Mouse (Mus musculus): ENCODE measurements around the gene Sh3bp5l. TPM values are rescaled to one million over a fixed set of nuclear protein-coding genes. Genes with fewer than 3 reads are reported as not detected.
"Not testable (repeated sequence)": the region's sequence is repeated elsewhere in the genome, so short reads cannot be mapped to it uniquely, and the experiment has no call there.

The Sh3bp5l gene
- polyA plus RNA-seq, 1 experiment from 2014 or later: 33.7 TPM

DNA sequence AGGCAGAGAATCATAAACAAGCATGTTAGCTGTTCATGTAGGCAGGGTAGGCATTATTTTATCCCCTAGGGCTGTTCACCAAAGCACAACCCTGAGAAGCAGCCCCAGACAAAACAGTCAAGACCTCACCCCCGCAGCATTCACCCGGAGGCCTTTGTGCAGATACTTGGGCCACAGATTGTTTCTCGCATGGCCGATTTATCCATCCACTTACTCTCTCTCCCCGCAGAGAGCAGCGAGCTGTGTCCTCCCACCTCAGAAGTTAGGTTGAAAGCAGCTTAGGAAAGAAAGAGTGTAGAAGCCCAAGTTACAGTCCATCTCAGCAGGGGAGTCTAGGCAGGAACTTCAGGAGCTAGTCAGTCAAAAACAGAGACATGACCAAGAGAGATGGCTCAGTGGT is 33.1 kb upstream of the Sh3bp5l start:
- H3K27ac ChIP-seq (ENCODE audit: low read length): no peak overlapping the region
- no peak overlapping the region for H3K4me2 ChIP-seq (replicated peaks; ENCODE audit: low read depth, low read length)
- no peak overlapping the region for H3K4me3 ChIP-seq (ENCODE audit: low read depth, low read length)
- H3K27me3 ChIP-seq (replicated peaks; ENCODE audit: insufficient read depth, low read length): no peaks in the 10 kb centered on the region
- no peaks in the 10 kb centered on the region for H3K9me3 ChIP-seq (ENCODE audit: low read length)
- no peak overlapping the region for H3K9ac ChIP-seq (replicated peaks; ENCODE audit: low read depth)
- ATAC-seq (no peak), DNase-seq (ENCODE audit: low spot score) (no peak)
- no peaks in the 10 kb centered on the region for H3K36me3 ChIP-seq (ENCODE audit: insufficient read depth, low read length)
- 82% methylated on average over 6 of the region's 6 CpGs for WGBS
- no peaks in the 10 kb centered on the region; the same call in 1 of the 2 replicates for H3K4me1 ChIP-seq (ENCODE audit: insufficient read depth, low read depth, low read length)
- TF ChIP-seq CTCF (IDR thresholded peaks at IDR 0.05): no peak
- TF ChIP-seq EP300 (IDR thresholded peaks at IDR 0.05): no peak

DNA sequence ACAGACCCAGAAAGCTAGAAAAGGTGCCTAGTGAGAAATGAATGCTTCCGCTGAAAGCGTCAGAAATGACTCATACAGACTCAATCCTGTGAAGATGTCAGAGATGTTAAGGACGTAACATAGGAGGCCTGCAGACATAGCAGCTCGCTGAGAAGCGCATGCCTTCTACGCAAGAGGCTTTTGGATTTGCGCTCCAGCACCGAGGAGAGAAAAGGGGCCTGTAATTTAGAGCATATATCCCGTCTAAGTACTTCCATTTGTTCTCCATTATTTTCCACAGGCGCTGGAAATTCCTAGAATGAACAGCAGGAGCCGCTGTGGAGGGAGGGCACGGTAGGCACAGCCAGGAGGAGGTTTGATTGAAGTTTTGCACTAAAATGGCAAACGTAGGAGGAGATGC is 29.5 kb upstream of the Sh3bp5l start:
- Histone ChIP-seq H3K36me3 (ENCODE audit: insufficient read depth, low read length) (no peaks in the 10 kb centered on the region), H3K27ac (ENCODE audit: low read length) (no peak overlapping the region), H3K4me1 (ENCODE audit: insufficient read depth, low read depth, low read length) (no peaks in the 10 kb centered on the region; the same call in 1 of the 2 replicates), H3K27me3 (replicated peaks; ENCODE audit: insufficient read depth, low read length) (no peaks in the 10 kb centered on the region), H3K4me3 (ENCODE audit: low read depth, low read length) (peak overlapping the region; percentile 41; the same call in 1 of the 2 replicates), H3K9ac (replicated peaks; ENCODE audit: low read depth) (no peak overlapping the region), H3K9me3 (ENCODE audit: low read length) (no peaks in the 10 kb centered on the region), H3K4me2 (replicated peaks; ENCODE audit: low read depth, low read length) (peak overlapping the region; percentile 55)
- 0 out of 2 replicates have a peak, but pooled peaks have one; percentile 4 for ATAC-seq
- DNase-seq (ENCODE audit: low spot score): peak; percentile 68
- TF ChIP-seq CTCF (IDR thresholded peaks at IDR 0.05): peak; percentile 78
- TF ChIP-seq EP300 (IDR thresholded peaks at IDR 0.05): no peak
- 11% methylated on average over 13 of the region's 13 CpGs for WGBS

DNA sequence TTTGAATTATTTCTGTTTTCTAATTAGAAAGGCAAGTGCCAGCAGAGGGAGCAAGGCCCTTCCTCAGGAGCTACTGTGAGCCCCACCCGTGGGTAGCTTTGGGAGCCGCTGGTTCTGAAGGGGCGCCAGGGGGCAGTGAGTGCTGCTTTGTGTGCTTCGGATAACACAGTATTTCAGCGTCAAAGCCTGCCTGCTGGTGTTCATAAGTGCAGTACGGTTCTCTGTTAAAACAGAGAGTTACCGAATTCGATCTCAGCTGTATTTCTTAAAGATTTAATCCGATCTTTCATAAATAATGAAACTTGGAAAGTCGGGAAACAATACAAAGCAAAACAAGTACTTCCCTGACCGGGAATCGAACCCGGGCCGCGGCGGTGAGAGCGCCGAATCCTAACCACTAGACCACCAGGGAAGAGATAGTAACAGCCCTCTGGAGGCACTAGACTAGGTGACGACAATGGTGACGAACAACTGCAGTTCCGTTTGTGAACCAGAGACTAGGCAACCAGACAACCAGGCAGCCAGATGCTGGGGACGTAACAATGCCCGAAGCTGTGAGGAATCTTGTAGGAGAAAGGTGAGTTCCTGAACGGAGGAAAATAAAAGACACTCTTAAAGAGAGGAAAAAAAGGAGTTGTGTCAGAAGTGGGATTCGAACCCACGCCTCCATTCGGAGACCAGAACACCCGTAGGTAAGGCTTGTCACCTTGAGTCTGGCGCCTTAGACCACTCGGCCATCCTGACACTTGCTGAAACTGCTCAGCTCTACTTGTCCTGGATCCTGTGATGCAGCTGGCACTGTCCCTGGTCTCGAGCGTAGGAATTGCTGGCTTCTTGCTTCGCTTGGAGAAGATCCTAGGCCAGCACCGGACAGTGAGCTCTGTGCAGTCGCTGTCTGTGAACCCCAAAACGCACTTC is 28.4 kb upstream of the Sh3bp5l start:
- Histone ChIP-seq H3K36me3 (ENCODE audit: insufficient read depth, low read length) (no peaks in the 10 kb centered on the region), H3K9ac (replicated peaks; ENCODE audit: low read depth) (peak overlapping the region; percentile 50), H3K27ac (ENCODE audit: low read length) (peak overlapping the region; percentile 76), H3K4me1 (ENCODE audit: insufficient read depth, low read depth, low read length) (peaks cover 2% of the 10 kb centered on the region), H3K27me3 (replicated peaks; ENCODE audit: insufficient read depth, low read length) (no peaks in the 10 kb centered on the region), H3K4me3 (ENCODE audit: low read depth, low read length) (peak overlapping the region; percentile 41), H3K9me3 (ENCODE audit: low read length) (no peaks in the 10 kb centered on the region), H3K4me2 (replicated peaks; ENCODE audit: low read depth, low read length) (peak overlapping the region; percentile 55)
- under 1% methylated on average over 36 of the region's 36 CpGs for WGBS
- ATAC-seq (peak; percentile 93), DNase-seq (ENCODE audit: low spot score) (peak; percentile 97)
- TF ChIP-seq EP300 (IDR thresholded peaks at IDR 0.05) (peak; percentile 36; the same call in 1 of the 2 replicates), CTCF (IDR thresholded peaks at IDR 0.05) (peak; percentile 95)

DNA sequence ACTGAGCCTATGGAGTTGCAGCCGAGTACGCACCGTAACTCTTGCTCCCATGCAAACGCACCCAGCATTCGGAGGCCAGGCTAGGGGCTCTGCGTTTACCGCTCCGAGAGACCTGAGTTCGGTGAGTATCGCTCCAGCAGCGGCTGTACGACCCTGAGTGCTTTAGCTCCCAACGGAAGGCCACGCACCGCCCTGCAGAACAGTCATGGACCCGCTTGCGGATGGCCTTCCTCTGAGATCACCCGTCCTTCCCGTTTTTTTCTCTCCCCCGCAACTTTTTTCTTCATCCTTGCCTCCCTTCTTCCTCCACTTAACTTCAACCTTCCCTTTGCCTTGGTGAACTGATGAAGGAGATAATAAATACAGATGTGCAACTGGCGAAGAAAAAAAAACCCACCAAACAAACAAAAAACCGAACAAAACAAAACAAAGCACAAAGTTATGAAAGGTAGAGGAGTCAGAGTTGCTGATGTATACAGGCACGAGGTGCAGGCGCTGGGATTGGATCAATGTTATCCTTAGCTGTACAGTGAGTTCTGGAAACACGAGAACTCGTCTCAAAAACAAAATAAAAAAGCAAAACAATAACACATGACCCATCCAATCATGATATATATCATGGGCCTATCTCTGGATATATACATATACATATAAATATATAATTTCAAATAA is 27.6 kb upstream of the Sh3bp5l start:
- Histone ChIP-seq H3K27ac (ENCODE audit: low read length) (peak overlapping the region; percentile 76), H3K4me1 (ENCODE audit: insufficient read depth, low read depth, low read length) (peaks cover 10% of the 10 kb centered on the region), H3K9ac (replicated peaks; ENCODE audit: low read depth) (peak overlapping the region; percentile 50), H3K27me3 (replicated peaks; ENCODE audit: insufficient read depth, low read length) (no peaks in the 10 kb centered on the region), H3K9me3 (ENCODE audit: low read length) (no peaks in the 10 kb centered on the region), H3K4me3 (ENCODE audit: low read depth, low read length) (peak overlapping the region; percentile 41), H3K4me2 (replicated peaks; ENCODE audit: low read depth, low read length) (peak overlapping the region; percentile 55), H3K36me3 (ENCODE audit: insufficient read depth, low read length) (no peaks in the 10 kb centered on the region)
- under 1% methylated on average over 26 of the region's 26 CpGs for WGBS
- ATAC-seq (peak; percentile 21), DNase-seq (ENCODE audit: low spot score) (no peak)
- TF ChIP-seq EP300 (IDR thresholded peaks at IDR 0.05): no peak
- no peak for TF ChIP-seq CTCF (IDR thresholded peaks at IDR 0.05)

DNA sequence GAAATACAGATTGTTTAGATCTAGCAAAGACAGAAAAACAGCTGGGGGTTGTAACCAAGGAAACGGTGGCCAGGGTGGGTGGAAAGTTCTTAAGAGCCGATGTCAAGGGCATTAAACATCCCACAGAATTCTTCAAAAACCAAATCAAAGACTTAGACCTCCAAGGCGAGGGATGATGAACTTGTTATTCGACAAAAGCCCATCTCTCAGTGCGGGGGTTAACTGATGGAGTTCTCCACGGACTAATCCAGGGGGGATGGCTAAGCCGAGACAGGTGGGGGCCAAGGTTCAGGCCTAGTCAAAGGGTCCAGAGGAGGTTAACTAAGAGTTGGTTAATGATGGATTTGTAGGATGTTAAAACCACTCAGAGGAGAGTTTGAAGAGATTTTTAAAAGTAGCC is 26.9 kb upstream of the Sh3bp5l start:
- H3K4me2 ChIP-seq (replicated peaks; ENCODE audit: low read depth, low read length): no peak overlapping the region
- WGBS: 21% methylated on average over 7 of the region's 7 CpGs
- DNase-seq (ENCODE audit: low spot score): no peak
- H3K27me3 ChIP-seq (replicated peaks; ENCODE audit: insufficient read depth, low read length): no peaks in the 10 kb centered on the region
- no peaks in the 10 kb centered on the region for H3K9me3 ChIP-seq (ENCODE audit: low read length)
- H3K27ac ChIP-seq (ENCODE audit: low read length): no peak overlapping the region
- no peak overlapping the region for H3K9ac ChIP-seq (replicated peaks; ENCODE audit: low read depth)
- TF ChIP-seq CTCF (IDR thresholded peaks at IDR 0.05): no peak
- TF ChIP-seq EP300 (IDR thresholded peaks at IDR 0.05): no peak
- no peak overlapping the region for H3K4me3 ChIP-seq (ENCODE audit: low read depth, low read length)
- peaks cover 10% of the 10 kb centered on the region for H3K4me1 ChIP-seq (ENCODE audit: insufficient read depth, low read depth, low read length)
- H3K36me3 ChIP-seq (ENCODE audit: insufficient read depth, low read length): no peaks in the 10 kb centered on the region
- no peak for ATAC-seq

DNA sequence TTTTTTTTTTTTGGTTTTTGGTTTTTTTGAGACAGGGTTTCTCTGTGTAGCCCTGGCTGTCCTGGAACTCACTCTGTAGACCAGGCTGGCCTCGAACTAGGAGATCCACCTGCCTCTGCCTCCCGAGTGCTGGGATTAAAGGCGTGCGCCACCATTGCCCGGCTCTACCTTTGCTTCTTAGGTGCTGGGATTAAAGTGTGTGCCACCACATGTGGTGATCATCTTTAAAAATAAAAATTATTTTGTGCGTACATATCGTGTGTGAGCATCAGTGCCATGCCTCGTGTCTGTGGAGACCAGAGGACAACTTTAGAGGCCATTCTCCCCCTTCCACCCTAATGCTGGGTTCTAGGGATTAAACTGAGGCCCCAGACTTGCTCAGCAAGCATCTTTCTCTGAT is 25.2 kb upstream of the Sh3bp5l start:
- not testable (repeated sequence) for H3K36me3 ChIP-seq (ENCODE audit: insufficient read depth, low read length); ATAC-seq; H3K9me3 ChIP-seq (ENCODE audit: low read length); H3K4me3 ChIP-seq (ENCODE audit: low read depth, low read length); H3K27ac ChIP-seq (ENCODE audit: low read length); H3K27me3 ChIP-seq (replicated peaks; ENCODE audit: insufficient read depth, low read length); DNase-seq (ENCODE audit: low spot score); H3K9ac ChIP-seq (replicated peaks; ENCODE audit: low read depth); H3K4me2 ChIP-seq (replicated peaks; ENCODE audit: low read depth, low read length)
- peaks cover 10% of the 10 kb centered on the region for H3K4me1 ChIP-seq (ENCODE audit: insufficient read depth, low read depth, low read length)
- WGBS: 95% methylated on average over 8 of the region's 8 CpGs

Data from lung, postnatal 0 days (tissue).